Mouse (Mus musculus) spleen, postnatal 4 days (tissue): ENCODE measurements at regions not wholly inside any gene's neighbourhood (a gene's known extent, or its start where the extent isn't known, plus 50 kb on each side); places are given as distances from the start of the nearest gene placed in this dataset.

ENCODE experiments used
- DNase-seq, 2 experiments: peaks; one replicate each; pipeline ENCODE4 v3.0.0; 2022; ENCODE audit warnings: low spot score in 2 of 2

GRCm38 (mm10) chr19:15851622-15852021 lies 95.5 kb downstream of the Psat1 start:
- DNase-seq: no peak

GRCm38 (mm10) chr19:15850722-15851121 lies 96.4 kb downstream of the Psat1 start:
- DNase-seq: no peak

GRCm38 (mm10) chr19:15849235-15849634 lies 97.9 kb downstream of the Psat1 start:
- no peak for DNase-seq

GRCm38 (mm10) chr19:15838327-15838726 lies 108.8 kb downstream of the Psat1 start:
- DNase-seq: no peak

GRCm38 (mm10) chr19:15837715-15838175 lies 109.4 kb downstream of the Psat1 start:
- DNase-seq: peak in 1 of 2 experiments; percentile 17

- DNase-seq: peak in 1 of 2 experiments; percentile 14
Observed at GRCm38 (mm10) chr19:15836956-15837714, 110.0 kb downstream of the Psat1 start.

GRCm38 (mm10) chr19:15836201-15836955 lies 110.8 kb downstream of the Psat1 start:
- DNase-seq: no peak

GRCm38 (mm10) chr19:15830385-15830784 lies 116.8 kb downstream of the Psat1 start:
- DNase-seq: no peak

- no peak for DNase-seq
Observed at GRCm38 (mm10) chr19:15829158-15829557, 118.0 kb downstream of the Psat1 start.

GRCm38 (mm10) chr19:15827990-15828705 lies 119.0 kb downstream of the Psat1 start:
- DNase-seq: no peak

GRCm38 (mm10) chr19:15827120-15827989 lies 119.8 kb downstream of the Psat1 start:
- DNase-seq: no peak

- DNase-seq: no peak
Observed at GRCm38 (mm10) chr19:15823688-15824371, 123.3 kb downstream of the Psat1 start.

- DNase-seq: no peak
Observed at GRCm38 (mm10) chr19:15820020-15820419, 127.1 kb downstream of the Psat1 start.

- no peak for DNase-seq
Observed at GRCm38 (mm10) chr19:15815166-15815565, 132.0 kb downstream of the Psat1 start.

- DNase-seq: no peak
Observed at GRCm38 (mm10) chr19:15809008-15809407, 138.1 kb downstream of the Psat1 start.

GRCm38 (mm10) chr19:15807681-15808080 lies 139.5 kb downstream of the Psat1 start:
- no peak for DNase-seq

- no peak for DNase-seq
Observed at GRCm38 (mm10) chr19:15803131-15803889, 143.8 kb downstream of the Psat1 start.

- no peak for DNase-seq
Observed at GRCm38 (mm10) chr19:15802641-15803040, 144.5 kb downstream of the Psat1 start.

- DNase-seq: peak; percentile 58 to 73
Observed at GRCm38 (mm10) chr19:15801811-15802486, 145.2 kb downstream of the Psat1 start.
